Mouse (Mus musculus) lung, postnatal 10 days (tissue): Measurements from ENCODE around the gene Mblac1.
A peak's percentile ranks its signal among the peaks of the same experiment; 100 is the strongest.
"Not testable (repeated sequence)": the region's sequence is repeated elsewhere in the genome, so short reads cannot be mapped to it uniquely, and the experiment has no call there.

ENCODE experiments used
- DNase-seq: peaks from one replicate; pipeline ENCODE4 v3.0.0; 2021

The Mblac1 gene

DNA sequence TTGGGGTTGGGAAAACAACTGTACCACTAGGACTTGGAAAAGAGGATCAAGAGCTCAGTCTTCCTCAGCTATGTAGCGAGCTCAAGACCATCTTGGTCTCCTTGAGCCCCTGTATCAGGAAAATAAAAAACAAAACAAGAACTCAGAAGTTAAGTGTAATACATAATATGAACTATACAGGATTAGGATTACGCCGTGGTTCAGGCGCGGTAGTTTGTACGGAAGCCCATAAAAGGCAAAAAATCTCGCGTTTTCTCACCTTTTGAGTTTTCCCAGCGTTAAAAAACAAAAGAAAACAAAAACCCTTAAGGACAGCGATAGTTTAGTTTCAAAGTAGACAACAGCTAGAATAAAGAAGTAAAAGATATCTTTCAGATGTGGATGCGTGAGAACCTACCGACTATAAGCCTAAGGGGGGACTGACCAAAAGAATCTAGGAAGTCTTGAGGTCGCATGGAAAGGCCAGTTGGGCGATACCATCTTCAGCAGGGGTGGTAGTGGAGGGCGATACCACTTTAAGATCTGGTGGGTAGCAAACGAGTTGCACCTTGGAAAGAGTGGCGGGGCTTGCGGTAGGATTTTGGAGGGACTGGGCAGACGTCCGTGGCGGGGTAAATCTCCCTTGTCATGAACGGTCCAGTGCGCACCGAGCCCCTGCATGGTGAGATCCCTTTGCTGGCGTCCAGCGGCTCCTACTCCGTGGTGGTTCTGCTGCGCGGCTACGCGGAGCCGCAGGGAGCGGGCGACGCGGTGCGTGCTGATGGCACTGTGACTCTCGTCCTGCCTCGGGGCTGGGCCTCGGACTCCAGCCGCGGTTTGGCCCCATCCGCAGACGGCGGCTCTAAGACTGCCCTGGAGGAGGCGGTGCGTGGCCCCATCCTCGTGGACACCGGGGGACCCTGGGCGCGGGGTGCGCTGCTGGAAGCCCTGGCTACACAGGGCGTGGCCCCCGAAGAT, at the start of gene Mblac1:
Gene Mblac1 (plus strand): TSS at position 544 of the 957 bp plus-strand sequence.
- peak; percentile 91 for DNase-seq

DNA sequence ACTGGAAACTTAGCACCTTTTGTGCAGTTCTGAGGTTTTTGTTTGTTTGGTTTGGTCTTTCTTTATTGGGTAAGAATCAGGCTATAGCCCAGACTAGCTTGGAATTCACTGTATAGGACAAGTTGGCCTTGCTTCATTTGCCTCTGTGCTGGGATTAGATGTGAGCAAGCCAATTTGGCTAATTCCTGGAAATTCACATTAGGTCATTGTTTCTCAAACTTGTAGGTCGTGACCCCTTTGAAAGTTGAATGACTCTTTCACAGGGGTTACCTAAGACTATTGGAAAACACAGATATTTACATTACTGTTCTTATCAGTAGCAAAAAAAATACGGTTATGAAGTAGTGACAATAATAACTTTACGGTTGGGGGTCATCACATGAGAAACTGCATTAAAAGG, 39.7 kb upstream of the Mblac1 start:
- DNase-seq, result no peak

DNA sequence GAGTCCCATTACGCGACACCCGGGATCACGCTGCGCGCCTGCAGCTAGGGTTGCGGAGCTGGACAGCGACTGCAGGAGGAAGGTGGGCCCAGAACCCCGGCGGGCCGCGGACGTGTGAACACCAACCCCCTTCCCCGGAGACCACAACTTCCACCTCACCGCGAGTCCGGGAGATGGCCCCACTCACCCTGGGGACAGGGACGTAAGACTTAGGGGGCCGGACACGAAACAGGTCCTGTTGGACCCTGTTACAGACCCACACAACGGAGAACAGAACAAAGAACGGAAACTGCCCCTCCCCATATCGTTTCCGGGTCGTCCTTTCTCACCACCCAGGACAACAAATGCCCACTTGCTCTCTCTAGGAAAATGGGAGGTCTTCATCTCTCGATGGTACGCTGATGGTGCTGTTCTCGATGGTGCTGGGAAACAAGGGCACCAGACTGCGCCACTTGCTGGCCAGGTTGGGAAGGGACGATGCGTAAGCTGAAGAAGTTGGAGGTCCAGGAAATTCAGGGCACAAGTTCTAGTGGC, 38.6 kb upstream of the Mblac1 start, which contains the start of gene Zfp113:
Gene Zfp113 (minus strand): TSS at position 302 of the 534 bp plus-strand sequence.
- DNase-seq, result peak; percentile 95

DNA sequence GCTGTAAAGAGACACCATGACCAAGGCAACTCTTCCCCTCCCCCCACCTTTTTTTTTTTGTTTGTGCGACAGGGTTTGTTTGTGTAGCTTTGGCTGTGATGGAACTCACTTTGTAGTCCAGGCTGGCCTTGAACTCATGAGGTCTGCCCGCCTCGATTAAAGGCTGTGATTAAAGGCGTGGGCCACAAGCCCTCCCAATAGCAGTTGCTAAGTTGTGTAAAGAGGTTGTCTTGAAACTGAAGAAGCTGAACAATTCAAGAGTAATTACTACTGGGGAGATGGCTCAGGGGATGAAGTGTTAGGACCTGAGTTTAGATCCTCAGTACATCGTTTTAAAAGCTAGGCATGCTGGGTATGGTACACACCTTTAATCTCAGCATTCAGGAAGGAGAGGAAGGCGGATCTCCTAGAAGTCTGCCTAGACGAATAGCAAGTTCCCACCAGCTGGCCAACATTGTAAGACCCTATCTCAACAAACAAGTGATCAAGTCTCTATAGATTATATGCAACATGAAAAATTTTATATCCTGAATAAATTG, 33.8 kb upstream of the Mblac1 start:
- DNase-seq, result no peak

DNA sequence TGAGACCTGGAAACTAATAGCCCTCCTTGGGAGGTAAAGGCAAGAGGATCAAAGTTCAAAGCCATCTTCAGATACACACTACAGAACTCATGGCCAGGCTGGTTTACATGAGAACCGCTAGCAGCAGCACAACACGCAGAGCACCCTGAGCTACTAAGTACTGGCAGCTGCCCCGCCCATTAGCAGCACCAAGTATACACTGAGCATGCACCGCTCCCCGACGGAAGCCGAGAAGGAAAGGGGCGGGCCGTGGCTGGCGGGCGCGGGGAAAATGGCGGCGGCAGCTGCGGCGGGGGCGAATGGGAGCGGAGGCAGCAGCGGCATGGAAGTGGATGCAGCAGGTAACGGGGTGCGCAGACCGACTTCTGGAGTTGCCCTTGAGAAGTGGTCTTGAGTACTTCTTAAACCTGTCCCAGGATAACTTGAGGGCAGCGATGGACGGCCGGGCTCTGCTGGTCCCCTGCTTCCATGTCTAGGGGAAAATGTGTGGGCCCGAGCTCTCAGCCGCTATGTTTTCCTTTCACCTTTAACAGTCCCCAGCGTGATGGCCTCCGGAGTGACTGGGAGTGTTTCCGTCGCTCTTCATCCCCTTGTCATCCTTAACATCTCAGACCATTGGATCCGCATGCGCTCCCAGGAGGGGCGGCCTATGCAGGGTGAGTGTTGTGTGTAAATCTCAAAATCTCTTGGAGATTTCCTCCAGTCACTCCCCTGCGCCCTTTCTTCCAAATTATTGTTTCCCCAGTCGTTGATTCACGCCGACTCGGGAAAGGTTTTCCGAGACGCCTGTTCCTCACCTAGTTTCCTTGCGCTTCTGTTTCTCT, 33.1 kb upstream of the Mblac1 start, which contains the start of gene Cops6:
Gene Cops6 (plus strand): TSS at position 230 of the 824 bp plus-strand sequence.
- peak; percentile 97 for DNase-seq

DNA sequence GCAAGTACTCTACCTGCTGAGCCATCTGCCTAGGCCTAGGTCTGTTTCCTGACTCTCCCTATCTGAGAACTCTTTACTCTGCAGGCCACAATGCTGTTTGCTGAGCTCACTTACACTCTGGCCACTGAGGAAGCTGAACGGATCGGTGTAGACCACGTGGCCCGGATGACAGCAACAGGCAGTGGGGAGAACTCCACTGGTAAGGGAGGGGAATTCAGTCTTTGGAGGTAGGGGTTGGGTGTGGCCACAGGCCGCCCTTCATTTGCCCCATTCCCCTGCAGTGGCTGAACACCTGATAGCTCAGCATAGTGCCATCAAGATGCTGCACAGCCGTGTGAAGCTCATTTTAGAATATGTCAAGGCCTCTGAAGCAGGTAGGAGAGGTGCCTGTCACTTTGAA, 31.1 kb upstream of the Mblac1 start:
- DNase-seq, result no peak

DNA sequence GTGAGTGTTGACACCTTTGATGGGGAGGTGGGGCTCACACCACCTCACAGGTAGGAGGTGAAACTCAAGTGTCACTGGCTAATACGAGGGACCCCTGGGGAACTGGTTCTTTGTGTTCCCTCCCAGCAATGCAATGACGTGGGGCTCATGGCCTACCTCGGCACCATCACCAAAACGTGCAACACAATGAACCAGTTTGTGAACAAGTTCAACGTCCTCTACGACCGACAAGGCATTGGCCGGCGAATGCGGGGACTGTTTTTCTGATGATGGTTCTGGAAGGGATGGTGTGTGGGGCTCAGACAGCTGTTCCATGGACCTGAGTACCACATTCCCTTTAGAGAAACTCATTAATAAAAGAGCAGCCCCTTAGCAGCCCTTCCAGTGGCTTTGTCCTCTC, 30.5 kb upstream of the Mblac1 start:
- DNase-seq, result no peak

DNA sequence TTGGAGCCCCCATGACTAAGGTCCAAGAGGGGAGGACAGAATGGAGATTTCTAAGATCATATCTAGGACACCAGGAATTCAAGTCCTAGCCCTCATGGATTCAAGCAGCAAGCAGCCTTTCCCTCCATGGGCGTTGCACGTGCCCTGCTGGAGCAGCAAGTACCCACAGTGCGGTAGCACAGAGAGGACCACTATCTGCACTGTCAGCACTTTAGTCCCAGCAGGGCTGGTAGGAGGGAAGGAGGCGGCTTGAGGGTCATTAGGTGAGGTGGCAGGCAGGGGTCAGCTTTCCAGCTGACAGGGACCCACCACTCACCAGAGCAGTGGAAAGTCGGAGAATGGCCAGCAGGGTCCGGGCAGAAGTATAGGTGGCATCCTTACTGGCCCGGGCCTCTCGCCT, 28.5 kb upstream of the Mblac1 start:
- no peak for DNase-seq

DNA sequence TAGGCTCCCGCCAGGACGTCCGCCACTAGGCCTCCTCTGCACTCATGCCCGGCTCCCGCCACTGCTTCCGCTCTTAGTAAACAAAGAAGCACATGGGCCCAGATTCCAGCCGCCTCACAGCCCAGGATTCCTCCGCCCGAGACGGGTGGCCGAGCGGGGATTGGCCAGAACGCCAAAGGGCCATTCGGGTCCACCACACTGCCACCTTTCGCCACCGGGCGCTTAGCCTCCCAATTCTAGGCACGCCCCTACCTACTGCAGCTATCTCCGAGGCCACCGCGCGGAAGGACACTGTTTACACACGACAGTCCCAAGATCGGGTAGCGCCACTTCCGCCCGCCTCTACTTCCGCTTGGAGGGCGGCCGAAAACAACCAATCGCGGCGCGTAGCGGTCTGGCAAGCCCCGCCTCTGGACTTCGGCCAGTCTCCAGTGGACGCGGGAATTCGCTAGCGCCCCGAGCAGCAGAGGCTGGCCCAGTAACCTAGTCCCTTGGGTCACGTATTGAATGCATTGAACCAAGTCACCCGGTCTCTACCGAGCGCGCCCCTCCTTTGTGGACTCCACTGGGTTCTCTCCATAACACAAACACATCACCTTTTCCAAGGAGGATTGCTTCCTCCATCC, 23.1 kb upstream of the Mblac1 start:
- peak; percentile 98 for DNase-seq

DNA sequence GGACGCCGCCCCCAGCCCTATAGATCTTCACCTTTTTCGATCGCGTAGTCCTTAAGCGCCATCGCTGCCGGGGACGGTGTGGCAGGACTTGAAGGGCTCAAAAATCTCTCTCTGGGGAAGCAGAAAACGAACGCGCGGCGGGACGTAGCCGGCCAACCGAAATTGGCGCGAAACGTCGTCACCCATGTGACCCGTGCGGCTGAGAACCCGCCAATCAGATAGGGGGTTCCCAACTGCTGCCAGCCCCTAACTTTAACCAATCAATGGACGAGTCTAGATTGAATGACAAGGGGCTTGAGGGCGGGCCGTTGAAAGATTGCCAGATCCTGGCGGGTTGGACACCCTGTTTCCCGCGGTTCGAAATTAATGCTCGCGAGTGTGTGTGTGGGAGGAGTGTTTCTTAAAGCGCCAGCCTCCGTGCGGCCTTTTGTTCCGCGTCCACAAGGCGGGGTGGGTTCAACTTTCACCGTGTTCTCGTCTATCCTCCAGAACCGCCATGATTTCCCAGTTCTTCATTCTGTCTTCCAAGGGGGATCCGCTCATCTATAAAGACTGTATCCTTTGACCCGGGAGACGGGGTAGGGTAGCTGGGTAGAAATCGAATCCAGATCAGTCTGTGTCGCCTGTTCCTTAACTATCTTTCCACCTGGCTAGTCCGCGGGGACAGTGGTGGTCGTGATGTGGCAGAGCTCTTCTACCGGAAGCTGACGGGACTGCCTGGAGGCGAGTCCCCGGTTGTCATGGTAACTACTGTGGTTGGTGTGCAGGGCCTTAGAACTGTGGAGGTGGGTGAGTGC, 22.2 kb upstream of the Mblac1 start, which contains the start of the genes Ap4m1 and Mcm7:
Gene Ap4m1 (plus strand): TSS at position 308 of the 797 bp plus-strand sequence.
Gene Mcm7 (minus strand): TSS at position 728 of the 797 bp plus-strand sequence.
- DNase-seq, result peak; percentile 99

DNA sequence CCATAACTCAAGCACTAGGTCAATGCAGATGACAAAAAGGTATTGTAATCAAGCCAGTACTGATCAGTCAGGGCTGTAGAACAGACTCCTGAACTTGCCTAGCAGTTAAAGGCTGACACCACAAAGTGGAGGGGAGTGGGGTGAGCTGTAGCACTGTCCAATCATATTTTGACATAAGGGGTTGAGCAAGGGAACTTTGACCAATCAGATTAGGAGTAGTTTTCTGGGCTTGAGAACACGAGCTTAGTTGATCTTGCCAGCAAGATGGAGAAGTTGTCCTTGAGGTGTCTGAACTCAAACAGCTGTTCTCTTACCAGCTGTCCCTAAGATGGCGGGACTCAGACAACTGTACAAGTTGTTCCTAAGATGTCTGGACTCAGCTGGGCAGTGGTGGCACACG, 20.9 kb upstream of the Mblac1 start:
- peak; percentile 34 for DNase-seq

DNA sequence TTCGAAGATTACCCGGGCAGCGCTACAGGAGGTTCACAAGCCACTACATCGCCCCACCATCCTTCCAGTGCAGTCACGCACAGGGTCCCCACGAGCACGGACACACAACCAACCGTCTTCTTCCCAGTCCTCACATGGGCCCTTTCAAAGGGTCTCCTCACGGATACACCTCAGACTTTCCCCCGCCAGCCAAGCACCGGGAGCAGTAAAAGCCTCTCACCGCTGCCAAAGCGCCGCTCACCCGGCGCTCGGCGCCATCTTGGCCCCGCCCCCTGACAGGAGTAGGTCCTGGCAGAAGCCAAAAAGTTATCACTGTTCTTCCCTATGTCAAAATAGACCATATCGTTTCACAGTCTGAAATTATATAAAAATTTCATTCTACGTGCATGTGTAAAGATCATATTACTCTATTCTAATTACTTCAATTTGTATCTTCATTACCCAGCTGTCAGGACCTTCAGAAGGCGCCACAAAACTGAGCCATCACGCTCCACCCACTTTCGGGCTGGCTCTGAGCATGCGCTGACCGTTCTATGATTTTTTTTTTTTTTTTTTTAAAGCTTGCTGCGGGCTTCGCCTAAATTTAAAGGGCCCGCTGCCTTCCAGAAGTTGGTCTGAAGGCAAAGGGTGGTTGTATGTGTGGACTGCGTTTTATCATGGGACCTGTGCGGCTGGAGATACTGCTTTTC, 7.0 kb upstream of the Mblac1 start, which contains the start of the genes Taf6 and Cnpy4:
Gene Taf6 (minus strand): TSS at position 502 of the 689 bp plus-strand sequence.
Gene Cnpy4 (plus strand): TSS at position 536 of the 689 bp plus-strand sequence.
- DNase-seq, result peak; percentile 93

DNA sequence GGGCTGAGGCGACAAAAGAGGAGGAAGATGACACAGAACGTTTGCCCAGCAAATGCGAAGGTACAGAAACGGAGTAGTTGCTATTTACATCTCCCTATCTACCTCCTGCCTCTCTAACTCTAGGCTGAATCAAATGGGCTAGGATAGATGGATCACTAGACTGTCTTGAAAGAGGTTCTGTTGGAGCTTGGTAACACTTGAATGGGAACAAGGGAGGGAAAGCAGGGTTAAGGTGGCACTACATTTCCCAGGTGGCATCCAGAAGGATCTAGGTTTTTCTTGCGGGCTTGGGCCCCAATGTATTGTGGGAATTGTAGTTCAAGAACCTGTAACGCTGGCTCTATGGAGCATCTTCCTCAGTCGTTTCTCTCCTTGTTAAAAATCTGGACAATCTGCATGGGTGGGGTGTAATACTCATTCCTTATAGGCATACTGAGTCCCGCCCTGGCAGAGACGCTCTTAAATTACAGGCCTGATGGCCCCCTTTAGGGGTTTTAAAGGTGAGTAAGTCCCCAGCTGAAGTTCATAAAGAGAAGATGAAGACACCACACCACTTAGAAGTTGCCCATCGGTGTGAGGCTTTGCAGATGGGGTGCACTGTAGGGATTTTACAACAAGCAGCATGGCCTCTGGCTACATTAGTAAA, 6.3 kb upstream of the Mblac1 start:
- DNase-seq, result peak; percentile 83

DNA sequence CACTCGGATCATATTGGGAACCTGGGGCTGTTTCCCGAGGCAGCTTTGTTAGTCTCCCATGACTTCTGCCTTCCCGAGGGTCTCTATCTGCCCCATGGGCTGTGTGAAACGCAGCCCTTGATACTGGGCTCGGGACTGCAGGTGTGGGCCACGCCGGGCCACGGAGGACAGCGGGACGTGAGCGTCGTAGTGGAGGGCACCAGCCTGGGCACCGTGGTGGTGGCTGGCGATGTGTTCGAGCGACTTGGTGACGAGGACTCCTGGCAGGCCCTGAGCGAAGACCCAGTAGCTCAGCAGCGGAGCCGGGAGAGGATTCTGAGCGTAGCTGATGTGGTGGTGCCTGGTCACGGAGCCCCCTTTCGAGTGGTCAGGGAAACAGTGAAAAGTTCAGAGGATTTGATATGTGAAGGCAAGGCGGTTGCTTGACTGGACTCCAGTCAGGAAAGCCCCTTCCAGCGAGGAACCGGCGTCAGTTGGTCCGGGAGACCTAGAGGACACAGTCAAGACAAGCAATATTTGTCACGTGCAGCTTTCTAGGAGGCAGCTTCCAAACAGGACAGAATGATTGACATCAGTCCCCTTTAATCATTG, 736 bp downstream of the Mblac1 start:
- peak; percentile 37 for DNase-seq

DNA sequence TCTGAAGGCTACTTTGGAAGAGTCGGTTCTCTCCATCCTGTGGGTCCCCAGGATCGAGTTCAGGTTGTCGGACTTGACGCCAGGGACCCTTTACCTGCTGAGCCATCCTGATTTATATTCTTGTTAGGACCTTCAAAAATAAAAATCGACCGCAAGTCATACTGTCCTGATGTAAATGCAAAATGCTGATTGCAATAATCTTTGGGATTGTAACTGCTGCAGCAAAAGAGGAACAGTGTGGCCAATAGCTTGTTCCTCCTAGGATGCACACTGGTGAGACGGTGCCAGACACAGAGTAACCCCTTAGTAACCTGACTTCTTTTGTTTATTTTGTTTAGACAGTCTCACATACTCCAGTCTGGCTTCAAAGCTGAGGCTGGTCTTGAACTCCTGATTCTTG, 1.3 kb downstream of the Mblac1 start:
- no peak for DNase-seq

DNA sequence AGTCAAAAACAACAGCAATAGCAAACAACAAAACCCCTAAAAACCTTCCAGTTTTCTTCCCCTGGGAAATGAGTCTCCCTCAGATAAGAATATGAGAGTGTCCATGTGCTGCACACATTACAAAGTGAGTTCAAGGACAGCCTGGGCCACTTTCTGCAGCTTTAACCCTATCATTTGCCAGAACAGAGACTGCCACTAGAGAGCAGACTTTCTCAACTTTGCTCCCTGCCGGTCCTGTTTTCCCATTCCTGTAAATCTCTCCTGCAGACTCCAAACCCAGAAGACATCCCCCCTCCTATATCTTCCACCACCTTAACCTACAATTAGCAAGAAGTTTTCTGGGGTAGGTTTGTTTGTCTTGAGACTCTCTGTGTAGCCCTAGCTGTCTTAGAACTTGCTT, 5.5 kb downstream of the Mblac1 start:
- DNase-seq, result no peak

DNA sequence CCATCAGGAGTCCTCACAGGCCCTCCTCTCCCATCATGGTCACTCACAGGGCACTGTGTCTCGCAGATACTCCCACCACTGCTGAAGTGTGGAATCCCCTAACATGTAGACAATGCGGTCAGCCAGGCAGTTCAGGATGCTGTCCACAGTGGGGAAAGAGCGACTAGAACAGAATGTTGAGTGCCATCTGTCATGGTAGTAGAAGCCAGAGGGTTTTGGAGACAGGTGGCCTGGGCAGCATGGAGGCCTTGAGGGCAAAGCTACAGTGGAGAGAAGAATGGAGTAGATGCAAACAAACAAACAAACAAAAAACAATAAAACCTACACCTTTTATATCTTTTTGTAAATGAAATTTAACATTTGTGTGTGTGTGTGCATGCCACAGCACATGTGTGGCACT, 8.0 kb downstream of the Mblac1 start:
- DNase-seq, result no peak

DNA sequence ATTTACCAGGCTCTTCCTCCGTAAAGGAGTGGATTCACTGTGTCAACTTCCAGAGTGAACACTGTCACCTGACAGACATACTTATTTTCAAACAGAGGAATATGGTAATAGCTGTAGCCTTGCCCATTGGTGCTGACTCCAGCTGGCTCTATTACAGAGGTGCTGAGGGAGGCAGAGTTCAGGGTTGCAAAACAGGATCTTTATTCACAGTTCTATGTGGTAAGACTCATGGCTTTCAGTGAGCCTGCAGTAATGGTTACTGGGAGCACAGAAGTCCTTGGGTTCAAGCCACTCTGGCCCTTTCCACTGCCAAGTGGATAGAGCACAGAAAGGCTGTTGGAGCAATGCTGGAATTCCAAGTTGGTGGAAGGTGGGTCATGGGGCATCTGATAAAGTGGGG, 13.1 kb downstream of the Mblac1 start:
- DNase-seq, result no peak

DNA sequence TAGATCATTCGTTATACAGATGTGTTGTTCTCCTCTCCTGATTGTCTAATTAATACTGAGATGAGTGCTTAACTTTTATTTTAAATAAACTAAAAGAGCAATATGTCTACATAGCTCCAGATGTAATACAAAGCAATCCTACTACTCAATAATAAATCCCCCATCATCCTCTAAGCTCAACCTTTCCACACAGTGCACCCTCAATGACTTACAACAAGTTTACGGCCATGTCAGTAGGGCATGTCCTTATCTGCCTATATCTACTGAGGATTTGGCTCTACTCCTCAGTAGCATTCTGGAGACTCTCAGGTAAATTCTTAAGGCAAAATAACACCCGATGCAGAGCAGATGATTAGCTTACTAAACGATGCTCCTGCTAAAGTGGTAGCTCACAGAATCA, 13.8 kb downstream of the Mblac1 start:
- no peak for DNase-seq

DNA sequence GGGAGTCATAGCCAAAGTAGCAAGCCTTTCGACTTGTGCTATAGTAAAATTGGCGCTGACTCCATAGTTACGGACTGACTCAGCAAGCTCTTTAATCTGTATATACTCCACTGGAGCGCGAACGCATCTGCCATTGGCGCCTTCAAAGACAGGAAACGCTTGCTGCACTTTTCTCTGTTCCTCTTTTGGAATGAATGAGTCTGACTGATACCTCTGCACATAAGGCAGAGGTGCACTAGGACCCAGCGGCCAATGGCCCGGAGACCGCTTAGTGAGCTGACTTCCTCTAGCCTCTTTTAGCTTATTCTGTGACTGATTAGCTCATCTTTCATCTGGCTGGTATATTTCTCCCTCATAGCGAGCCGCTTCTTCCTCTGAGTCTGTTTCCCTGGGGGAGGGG, 22.5 kb downstream of the Mblac1 start:
- not testable (repeated sequence) for DNase-seq
